Mouse (Mus musculus): ENCODE measurements around the gene Prkch. TPM values are rescaled to one million over a fixed set of nuclear protein-coding genes. Genes with fewer than 3 reads are reported as not detected.

Prkch gene
- polyA plus RNA-seq, 1 experiment from 2014 or later = 11.1 TPM

GRCm38 (mm10) chr12:73598241-73598640, 13.6 kb downstream of the Prkch start:
- Histone ChIP-seq H3K4me3 (no peak overlapping the region), H3K27ac (replicated peaks) (no peak overlapping the region), H3K4me2 (no peak overlapping the region), H3K27me3 (replicated peaks) (no peaks in the 10 kb centered on the region), H3K9me3 (no peaks in the 10 kb centered on the region), H3K9ac (no peak overlapping the region), H3K36me3 (no peaks in the 10 kb centered on the region), H3K4me1 (peaks cover 18% of the 10 kb centered on the region)
- no peak for ATAC-seq (ENCODE audit: extremely low read depth, insufficient number of reproducible peaks, low FRiP score, low TSS enrichment)
- 46% methylated on average over 6 of the region's 6 CpGs for WGBS

GRCm38 (mm10) chr12:73600457-73600856, 15.9 kb downstream of the Prkch start:
- peaks cover 12% of the 10 kb centered on the region; the same call in 1 of the 2 replicates for H3K4me1 ChIP-seq
- H3K9ac ChIP-seq = no peak overlapping the region
- no peak for ATAC-seq (ENCODE audit: extremely low read depth, insufficient number of reproducible peaks, low FRiP score, low TSS enrichment)
- no peaks in the 10 kb centered on the region for H3K36me3 ChIP-seq
- no peak overlapping the region for H3K27ac ChIP-seq (replicated peaks)
- no peak overlapping the region for H3K4me3 ChIP-seq
- WGBS = 57% methylated on average over 4 of the region's 4 CpGs
- H3K27me3 ChIP-seq (replicated peaks) = no peaks in the 10 kb centered on the region
- H3K4me2 ChIP-seq = no peak overlapping the region
- H3K9me3 ChIP-seq = no peaks in the 10 kb centered on the region

GRCm38 (mm10) chr12:73602974-73603373, 18.4 kb downstream of the Prkch start:
- no peak for ATAC-seq (ENCODE audit: extremely low read depth, insufficient number of reproducible peaks, low FRiP score, low TSS enrichment)

GRCm38 (mm10) chr12:73603653-73604052, 19.1 kb downstream of the Prkch start:
- no peak for ATAC-seq (ENCODE audit: extremely low read depth, insufficient number of reproducible peaks, low FRiP score, low TSS enrichment)
- no peak overlapping the region for H3K4me3 ChIP-seq
- no peak overlapping the region for H3K27ac ChIP-seq (replicated peaks)
- H3K4me1 ChIP-seq = peaks cover 15% of the 10 kb centered on the region
- WGBS = 81% methylated on average over 6 of the region's 6 CpGs
- H3K27me3 ChIP-seq (replicated peaks) = no peaks in the 10 kb centered on the region
- no peak overlapping the region for H3K9ac ChIP-seq
- no peaks in the 10 kb centered on the region for H3K36me3 ChIP-seq
- no peak overlapping the region for H3K4me2 ChIP-seq
- H3K9me3 ChIP-seq = no peaks in the 10 kb centered on the region

More at GRCm38 (mm10) chr12:73602974-73603373, 18.4 kb downstream of the Prkch start:
- Histone ChIP-seq H3K9ac (no peak overlapping the region), H3K9me3 (no peaks in the 10 kb centered on the region), H3K4me1 (peaks cover 20% of the 10 kb centered on the region), H3K27ac (replicated peaks) (no peak overlapping the region), H3K4me3 (no peak overlapping the region), H3K36me3 (no peaks in the 10 kb centered on the region), H3K4me2 (no peak overlapping the region), H3K27me3 (replicated peaks) (no peaks in the 10 kb centered on the region)
- 71% methylated on average over 7 of the region's 7 CpGs for WGBS

- no peaks in the 10 kb centered on the region for H3K36me3 ChIP-seq
- no peaks in the 10 kb centered on the region for H3K9me3 ChIP-seq
- no peak overlapping the region for H3K4me3 ChIP-seq
- 51% methylated on average over 12 of the region's 12 CpGs for WGBS
- ATAC-seq (ENCODE audit: extremely low read depth, insufficient number of reproducible peaks, low FRiP score, low TSS enrichment) = no peak
- no peak overlapping the region for H3K27ac ChIP-seq (replicated peaks)
- H3K27me3 ChIP-seq (replicated peaks) = no peaks in the 10 kb centered on the region
- H3K4me2 ChIP-seq = no peak overlapping the region
- peaks cover 15% of the 10 kb centered on the region for H3K4me1 ChIP-seq
- H3K9ac ChIP-seq = no peak overlapping the region
These were observed 20.2 kb downstream of the Prkch start for GRCm38 (mm10) chr12:73604762-73605161.

- no peak for ATAC-seq (ENCODE audit: extremely low read depth, insufficient number of reproducible peaks, low FRiP score, low TSS enrichment)
- Histone ChIP-seq H3K9ac (no peak overlapping the region), H3K9me3 (no peaks in the 10 kb centered on the region), H3K4me3 (no peak overlapping the region), H3K27me3 (replicated peaks) (no peaks in the 10 kb centered on the region), H3K4me2 (no peak overlapping the region), H3K4me1 (peaks cover 15% of the 10 kb centered on the region), H3K27ac (replicated peaks) (no peak overlapping the region), H3K36me3 (no peaks in the 10 kb centered on the region)
- 64% methylated on average over 4 of the region's 4 CpGs for WGBS
These were observed 20.6 kb downstream of the Prkch start for GRCm38 (mm10) chr12:73605174-73605573.

- no peaks in the 10 kb centered on the region for H3K27me3 ChIP-seq (replicated peaks)
- no peak overlapping the region for H3K4me3 ChIP-seq
- no peak overlapping the region for H3K27ac ChIP-seq (replicated peaks)
- no peak for ATAC-seq (ENCODE audit: extremely low read depth, insufficient number of reproducible peaks, low FRiP score, low TSS enrichment)
- H3K4me1 ChIP-seq = peaks cover 17% of the 10 kb centered on the region
- no peak overlapping the region for H3K4me2 ChIP-seq
- H3K36me3 ChIP-seq = no peaks in the 10 kb centered on the region
- WGBS = 44% methylated on average over 13 of the region's 13 CpGs
- H3K9ac ChIP-seq = no peak overlapping the region
- no peaks in the 10 kb centered on the region for H3K9me3 ChIP-seq
These were observed 22.9 kb downstream of the Prkch start for GRCm38 (mm10) chr12:73607381-73608064.

GRCm38 (mm10) chr12:73608065-73608397, 23.4 kb downstream of the Prkch start:
- no peaks in the 10 kb centered on the region for H3K27me3 ChIP-seq (replicated peaks)
- H3K9ac ChIP-seq = no peak overlapping the region
- no peaks in the 10 kb centered on the region for H3K36me3 ChIP-seq
- no peak overlapping the region for H3K27ac ChIP-seq (replicated peaks)
- H3K9me3 ChIP-seq = no peaks in the 10 kb centered on the region
- H3K4me1 ChIP-seq = peaks cover 21% of the 10 kb centered on the region
- 30% methylated on average over 4 of the region's 4 CpGs for WGBS
- no peak overlapping the region for H3K4me3 ChIP-seq
- H3K4me2 ChIP-seq = no peak overlapping the region
- ATAC-seq (ENCODE audit: extremely low read depth, insufficient number of reproducible peaks, low FRiP score, low TSS enrichment) = no peak

GRCm38 (mm10) chr12:73609262-73609661, 24.7 kb downstream of the Prkch start:
- no peaks in the 10 kb centered on the region for H3K9me3 ChIP-seq
- H3K4me1 ChIP-seq = peaks cover 27% of the 10 kb centered on the region
- 72% methylated on average over 3 of the region's 3 CpGs for WGBS
- H3K9ac ChIP-seq = no peak overlapping the region
- no peaks in the 10 kb centered on the region for H3K27me3 ChIP-seq (replicated peaks)
- no peaks in the 10 kb centered on the region for H3K36me3 ChIP-seq
- ATAC-seq (ENCODE audit: extremely low read depth, insufficient number of reproducible peaks, low FRiP score, low TSS enrichment) = no peak
- H3K4me2 ChIP-seq = no peak overlapping the region
- H3K27ac ChIP-seq (replicated peaks) = no peak overlapping the region
- no peak overlapping the region for H3K4me3 ChIP-seq

GRCm38 (mm10) chr12:73609676-73610545, 25.3 kb downstream of the Prkch start:
- Histone ChIP-seq H3K27ac (replicated peaks) (no peak overlapping the region), H3K27me3 (replicated peaks) (no peaks in the 10 kb centered on the region), H3K4me2 (no peak overlapping the region), H3K36me3 (no peaks in the 10 kb centered on the region), H3K9ac (no peak overlapping the region), H3K9me3 (no peaks in the 10 kb centered on the region), H3K4me3 (no peak overlapping the region), H3K4me1 (peaks cover 27% of the 10 kb centered on the region)
- 77% methylated on average over 18 of the region's 18 CpGs for WGBS
- no peak for ATAC-seq (ENCODE audit: extremely low read depth, insufficient number of reproducible peaks, low FRiP score, low TSS enrichment)

- Histone ChIP-seq H3K27ac (replicated peaks) (no peak overlapping the region), H3K9me3 (no peaks in the 10 kb centered on the region), H3K36me3 (no peaks in the 10 kb centered on the region), H3K4me2 (no peak overlapping the region), H3K4me1 (peaks cover 27% of the 10 kb centered on the region), H3K27me3 (replicated peaks) (no peaks in the 10 kb centered on the region), H3K9ac (no peak overlapping the region), H3K4me3 (no peak overlapping the region)
- WGBS = 56% methylated on average over 8 of the region's 8 CpGs
- ATAC-seq (ENCODE audit: extremely low read depth, insufficient number of reproducible peaks, low FRiP score, low TSS enrichment) = no peak
These were observed 26.3 kb downstream of the Prkch start for GRCm38 (mm10) chr12:73610831-73611370.
